Mouse (Mus musculus) midbrain, embryonic 15.5 days (tissue): ENCODE data around the gene 4833423E24Rik. TPM values are rescaled to one million over a fixed set of nuclear protein-coding genes. Genes with fewer than 3 reads are reported as not detected.

ENCODE experiments used
- ATAC-seq: fragments of 200-750 bp; cut with Nextera tagmentation; replicated peaks from 2 replicates; pipeline ENCODE4 v1.8.0; 2017; ENCODE audit warnings: moderate TSS enrichment
- H3K27ac ChIP-seq: fragments of 300-500 bp; sonication (generic); 2 replicates; pipeline ENCODE4 v1.5.1; 2015; ENCODE audit warnings: mild to moderate bottlenecking, inconsistent platforms
- H3K27me3 ChIP-seq: fragments of 300-500 bp; sonication (generic); replicated peaks from 2 replicates; pipeline ENCODE4 v1.6.1; 2015; ENCODE audit warnings: inconsistent platforms
- H3K36me3 ChIP-seq: fragments of 300-500 bp; sonication (generic); replicated peaks from 2 replicates; pipeline ENCODE4 v1.6.1; 2015; ENCODE audit warnings: inconsistent platforms
- H3K4me1 ChIP-seq: fragments of 300-500 bp; sonication (generic); 2 replicates; pipeline ENCODE4 v1.6.1; 2015; ENCODE audit warnings: inconsistent platforms
- H3K4me2 ChIP-seq: fragments of 300-500 bp; sonication (generic); 2 replicates; pipeline ENCODE4 v1.6.1; 2015; ENCODE audit warnings: inconsistent platforms, mild to moderate bottlenecking, moderate library complexity
- H3K4me3 ChIP-seq: fragments of 300-500 bp; sonication (generic); 2 replicates; pipeline ENCODE4 v1.5.1; 2015; ENCODE audit warnings: mild to moderate bottlenecking, inconsistent platforms
- H3K9ac ChIP-seq: fragments of 300-500 bp; sonication (generic); 2 replicates; pipeline ENCODE4 v1.6.1; 2015; ENCODE audit warnings: mild to moderate bottlenecking, inconsistent platforms
- H3K9me3 ChIP-seq: fragments of 300-500 bp; sonication (generic); 2 replicates; pipeline ENCODE4 v1.6.1; 2016; ENCODE audit warnings: inconsistent platforms
- WGBS: fragments of 180-500 bp; shearing (Covaris S2); methylation state at CpG from one replicate; pipeline ENCODE4 v1.1.7; 2015; ENCODE audit warnings: mixed read lengths; 5-methylcytosine and 5-hydroxymethylcytosine counted together
- polyA plus RNA-seq: library from polyadenylated mRNA; unstranded; fragments of >200 nt; fragmentation: Nextera tagmentation; extraction: Ambion mirVana; gene quantifications from 2 replicates; pipeline ENCODE4 v1.2.1, GENCODE M21; 2015

4833423E24Rik gene
- polyA plus RNA-seq, 1 experiment from 2014 or later, result 0.32 TPM

DNA sequence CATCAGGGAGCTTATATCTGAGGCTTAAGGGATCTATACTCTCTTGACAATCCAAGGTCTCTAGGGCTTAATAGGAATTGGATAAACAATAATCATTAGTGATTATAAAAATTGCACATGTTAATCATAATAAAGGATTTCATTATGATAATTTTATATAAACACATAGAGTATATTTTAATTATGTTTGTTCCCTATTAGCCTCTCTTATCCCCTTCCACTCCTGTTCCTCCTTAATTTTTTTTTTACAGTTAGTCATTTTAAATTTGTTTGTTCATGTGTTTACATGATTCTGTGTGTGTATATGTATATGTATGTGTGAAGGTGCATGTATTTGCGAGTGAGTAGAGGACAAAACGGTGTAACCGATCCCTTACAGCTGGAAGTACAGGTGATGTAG is 82.5 kb downstream of the 4833423E24Rik start, which contains the start of gene Olfr994:
Gene Olfr994, minus strand, starts transcription at position 101 of the 400 bp plus-strand sequence.
- ATAC-seq, result no peak
- no peak within 1 kb of the TSS for H3K9ac ChIP-seq
- 93% methylated on average over 3 of the region's 3 CpGs for WGBS

More for the DNA sequence above, 82.5 kb downstream of the 4833423E24Rik start, which contains the start of gene Olfr994:
- no peaks in the 10 kb centered on the region for H3K36me3 ChIP-seq
- no peak within 1 kb of the TSS for H3K4me3 ChIP-seq
- H3K27ac ChIP-seq, result no peak within 1 kb of the TSS
- H3K4me1 ChIP-seq, result no peaks in the 10 kb centered on the region
- no peaks in the 10 kb centered on the region for H3K27me3 ChIP-seq
- no peak within 1 kb of the TSS for H3K4me2 ChIP-seq
- H3K9me3 ChIP-seq, result no peaks in the 10 kb centered on the region

Other genes starting within 250 kb of the 4833423E24Rik start
- not detected in 2 replicates for gene Olfr987, start 179.7 kb downstream of the 4833423E24Rik start, polyA plus RNA-seq
- not detected in 2 replicates for gene Olfr988, start 155.8 kb downstream of the 4833423E24Rik start, polyA plus RNA-seq
- gene Olfr992, start 109.6 kb downstream of the 4833423E24Rik start, polyA plus RNA-seq, result not detected in 2 replicates
- gene Olfr993, start 104.1 kb downstream of the 4833423E24Rik start, polyA plus RNA-seq, result not detected in 2 replicates
- gene Olfr994, start 82.6 kb downstream of the 4833423E24Rik start, polyA plus RNA-seq, result not detected in 2 replicates
- gene Olfr995, start 75.4 kb downstream of the 4833423E24Rik start, polyA plus RNA-seq, result not detected in 2 replicates
- gene Olfr996, start 60.2 kb upstream of the 4833423E24Rik start, polyA plus RNA-seq, result not detected in 2 replicates
- not detected in 2 replicates for gene Olfr998, start 69.9 kb upstream of the 4833423E24Rik start, polyA plus RNA-seq
- gene Olfr1000, start 92.9 kb upstream of the 4833423E24Rik start, polyA plus RNA-seq, result not detected in 2 replicates
- gene Olfr1002, start 131.7 kb upstream of the 4833423E24Rik start, polyA plus RNA-seq, result not detected in 2 replicates
- gene Olfr154, start 145.4 kb upstream of the 4833423E24Rik start, polyA plus RNA-seq, result not detected in 2 replicates
- not detected in 2 replicates for gene Olfr1006, start 159.7 kb upstream of the 4833423E24Rik start, polyA plus RNA-seq
- not detected in 2 replicates for gene Olfr1008, start 170.4 kb upstream of the 4833423E24Rik start, polyA plus RNA-seq
- not detected in 2 replicates for gene Olfr1009, start 196.4 kb upstream of the 4833423E24Rik start, polyA plus RNA-seq
- gene Olfr1012, start 243.7 kb upstream of the 4833423E24Rik start, polyA plus RNA-seq, result not detected in 2 replicates
- not detected in 2 replicates for gene Olfr1013, start 248.1 kb upstream of the 4833423E24Rik start, polyA plus RNA-seq